Mouse (Mus musculus): Measurements from ENCODE around the gene Ppp1r1c. TPM values are rescaled to one million over a fixed set of nuclear protein-coding genes. Genes with fewer than 3 reads are reported as not detected.
"Not testable (repeated sequence)": the region's sequence is repeated elsewhere in the genome, so short reads cannot be mapped to it uniquely, and the experiment has no call there.

The Ppp1r1c gene
- polyA plus RNA-seq, 2 experiments from 2014 or later: not detected

GRCm38 (mm10) chr2:79751685-79752084 lies 44.1 kb downstream of the Ppp1r1c start:
- ATAC-seq: no peak

- no peak for ATAC-seq
These were observed 52.4 kb downstream of the Ppp1r1c start for GRCm38 (mm10) chr2:79760018-79760417.

GRCm38 (mm10) chr2:79762723-79763388 lies 55.3 kb downstream of the Ppp1r1c start:
- no peak for ATAC-seq

GRCm38 (mm10) chr2:79765032-79765431 lies 57.5 kb downstream of the Ppp1r1c start:
- peak; percentile 57 for ATAC-seq

GRCm38 (mm10) chr2:79765723-79766122 lies 58.1 kb downstream of the Ppp1r1c start:
- ATAC-seq: no peak

GRCm38 (mm10) chr2:79768625-79769024 lies 61.0 kb downstream of the Ppp1r1c start:
- no peak for ATAC-seq

- no peak for ATAC-seq
These were observed 62.7 kb downstream of the Ppp1r1c start for GRCm38 (mm10) chr2:79770307-79770706.

- ATAC-seq: no peak
These were observed 66.8 kb downstream of the Ppp1r1c start for GRCm38 (mm10) chr2:79774372-79774771.

GRCm38 (mm10) chr2:79777801-79778200 lies 70.2 kb downstream of the Ppp1r1c start:
- ATAC-seq: no peak

- ATAC-seq: no peak
These were observed 73.2 kb downstream of the Ppp1r1c start for GRCm38 (mm10) chr2:79780772-79781171.

GRCm38 (mm10) chr2:79785541-79786134 lies 78.1 kb downstream of the Ppp1r1c start:
- no peak for ATAC-seq

- ATAC-seq: no peak
These were observed 78.9 kb downstream of the Ppp1r1c start for GRCm38 (mm10) chr2:79786467-79786866.

GRCm38 (mm10) chr2:79793186-79793585 lies 85.6 kb downstream of the Ppp1r1c start:
- no peak for ATAC-seq

- ATAC-seq: no peak
These were observed 89.9 kb downstream of the Ppp1r1c start for GRCm38 (mm10) chr2:79797444-79797843.

- no peak for ATAC-seq
These were observed 91.0 kb downstream of the Ppp1r1c start for GRCm38 (mm10) chr2:79798627-79799026.

- no peak for ATAC-seq
These were observed 108.3 kb downstream of the Ppp1r1c start for GRCm38 (mm10) chr2:79815708-79816484.

GRCm38 (mm10) chr2:79819543-79819942 lies 112.0 kb downstream of the Ppp1r1c start:
- ATAC-seq: no peak

- ATAC-seq: no peak
These were observed 118.3 kb downstream of the Ppp1r1c start for GRCm38 (mm10) chr2:79825853-79826252.

GRCm38 (mm10) chr2:79839090-79839489 lies 131.5 kb downstream of the Ppp1r1c start:
- no peak for ATAC-seq

GRCm38 (mm10) chr2:79839513-79839912 lies 131.9 kb downstream of the Ppp1r1c start:
- ATAC-seq: no peak

- not testable (repeated sequence) for ATAC-seq
These were observed 139.8 kb downstream of the Ppp1r1c start for GRCm38 (mm10) chr2:79847396-79847795.

- no peak for ATAC-seq
These were observed 149.3 kb downstream of the Ppp1r1c start for GRCm38 (mm10) chr2:79856874-79857273.

GRCm38 (mm10) chr2:79865275-79865999 lies 157.9 kb downstream of the Ppp1r1c start:
- ATAC-seq: peak; percentile 73
